Mouse (Mus musculus): ENCODE results near the gene Mvd. TPM values are rescaled to one million over a fixed set of nuclear protein-coding genes. Genes with fewer than 3 reads are reported as not detected.

The Mvd gene
- polyA plus RNA-seq, 1 experiment = 66.0 TPM

GRCm38 (mm10) chr8:122461473-122462148, 18.4 kb upstream of the Mvd start:
- TF ChIP-seq GATA1 (IDR thresholded peaks at IDR 0.05; ENCODE audit: low read length) = no peak

- TF ChIP-seq GATA1 (IDR thresholded peaks at IDR 0.05; ENCODE audit: low read length) = no peak
Measured at GRCm38 (mm10) chr8:122460524-122461472, 17.6 kb upstream of the Mvd start, which contains the start of gene Snai3. Gene Snai3 (minus strand): TSS chr8:122460733.

- no peak for TF ChIP-seq GATA1 (IDR thresholded peaks at IDR 0.05; ENCODE audit: low read length)
Measured at GRCm38 (mm10) chr8:122459990-122460389, 16.8 kb upstream of the Mvd start.

GRCm38 (mm10) chr8:122459218-122459900, 16.1 kb upstream of the Mvd start:
- no peak for TF ChIP-seq GATA1 (IDR thresholded peaks at IDR 0.05; ENCODE audit: low read length)

GRCm38 (mm10) chr8:122457171-122457570, 13.9 kb upstream of the Mvd start:
- TF ChIP-seq GATA1 (IDR thresholded peaks at IDR 0.05; ENCODE audit: low read length) = no peak

- TF ChIP-seq GATA1 (IDR thresholded peaks at IDR 0.05; ENCODE audit: low read length) = no peak
Measured at GRCm38 (mm10) chr8:122454409-122454808, 11.2 kb upstream of the Mvd start.

GRCm38 (mm10) chr8:122452154-122452553, 8.9 kb upstream of the Mvd start:
- no peak for TF ChIP-seq GATA1 (IDR thresholded peaks at IDR 0.05; ENCODE audit: low read length)

GRCm38 (mm10) chr8:122451161-122451703, 8.0 kb upstream of the Mvd start:
- no peak for TF ChIP-seq GATA1 (IDR thresholded peaks at IDR 0.05; ENCODE audit: low read length)

- no peak for TF ChIP-seq GATA1 (IDR thresholded peaks at IDR 0.05; ENCODE audit: low read length)
Measured at GRCm38 (mm10) chr8:122445203-122445602, 2.0 kb upstream of the Mvd start.

- no peak for TF ChIP-seq GATA1 (IDR thresholded peaks at IDR 0.05; ENCODE audit: low read length)
Measured at GRCm38 (mm10) chr8:122444058-122444748, 981 bp upstream of the Mvd start.

GRCm38 (mm10) chr8:122442781-122443180, 441 bp downstream of the Mvd start:
- no peak for TF ChIP-seq GATA1 (IDR thresholded peaks at IDR 0.05; ENCODE audit: low read length)

- no peak for TF ChIP-seq GATA1 (IDR thresholded peaks at IDR 0.05; ENCODE audit: low read length)
Measured at GRCm38 (mm10) chr8:122442356-122442755, 866 bp downstream of the Mvd start.

- no peak for TF ChIP-seq GATA1 (IDR thresholded peaks at IDR 0.05; ENCODE audit: low read length)
Measured at GRCm38 (mm10) chr8:122441326-122441725, 1.9 kb downstream of the Mvd start.

- TF ChIP-seq GATA1 (IDR thresholded peaks at IDR 0.05; ENCODE audit: low read length) = no peak
Measured at GRCm38 (mm10) chr8:122439336-122439735, 3.9 kb downstream of the Mvd start.

Data from G1E-ER4 (cell line).